Mouse (Mus musculus): ENCODE results near the gene Plcb4. TPM values are rescaled to one million over a fixed set of nuclear protein-coding genes. Genes with fewer than 3 reads are reported as not detected.

Gene Plcb4
- polyA plus RNA-seq, 1 experiment: 33.0 TPM

- Histone ChIP-seq H3K27ac (ENCODE audit: insufficient read depth, low read length) (no peak overlapping the region), H3K4me3 (ENCODE audit: insufficient read depth, low read length) (no peak overlapping the region), H3K4me1 (ENCODE audit: control insufficient read depth, insufficient read depth, low read length) (no peaks in the 10 kb centered on the region)
- TF ChIP-seq CTCF (IDR thresholded peaks at IDR 0.05; ENCODE audit: borderline replicate concordance, insufficient read depth, low read length): no peak
- TF ChIP-seq POLR2A (IDR thresholded peaks at IDR 0.05; ENCODE audit: low read depth, low read length): no peak
Measured at GRCm38 (mm10) chr2:135667496-135667895, 8.7 kb downstream of the Plcb4 start.

GRCm38 (mm10) chr2:135672459-135673104 is 13.8 kb downstream of the Plcb4 start:
- TF ChIP-seq POLR2A (IDR thresholded peaks at IDR 0.05; ENCODE audit: low read depth, low read length): no peak
- no peak for TF ChIP-seq CTCF (IDR thresholded peaks at IDR 0.05; ENCODE audit: borderline replicate concordance, insufficient read depth, low read length)
- no peaks in the 10 kb centered on the region for H3K4me1 ChIP-seq (ENCODE audit: control insufficient read depth, insufficient read depth, low read length)
- H3K4me3 ChIP-seq (ENCODE audit: insufficient read depth, low read length): no peak overlapping the region
- H3K27ac ChIP-seq (ENCODE audit: insufficient read depth, low read length): no peak overlapping the region

- H3K4me1 ChIP-seq (ENCODE audit: control insufficient read depth, insufficient read depth, low read length): no peaks in the 10 kb centered on the region
- TF ChIP-seq CTCF (IDR thresholded peaks at IDR 0.05; ENCODE audit: borderline replicate concordance, insufficient read depth, low read length) (no peak), POLR2A (IDR thresholded peaks at IDR 0.05; ENCODE audit: low read depth, low read length) (no peak)
- no peak overlapping the region for H3K27ac ChIP-seq (ENCODE audit: insufficient read depth, low read length)
- H3K4me3 ChIP-seq (ENCODE audit: insufficient read depth, low read length): no peak overlapping the region
Measured at GRCm38 (mm10) chr2:135673649-135674048, 14.8 kb downstream of the Plcb4 start.

GRCm38 (mm10) chr2:135675284-135675683 is 16.5 kb downstream of the Plcb4 start:
- Histone ChIP-seq H3K27ac (ENCODE audit: insufficient read depth, low read length) (no peak overlapping the region), H3K4me3 (ENCODE audit: insufficient read depth, low read length) (no peak overlapping the region), H3K4me1 (ENCODE audit: control insufficient read depth, insufficient read depth, low read length) (no peaks in the 10 kb centered on the region)
- TF ChIP-seq CTCF (IDR thresholded peaks at IDR 0.05; ENCODE audit: borderline replicate concordance, insufficient read depth, low read length) (no peak), POLR2A (IDR thresholded peaks at IDR 0.05; ENCODE audit: low read depth, low read length) (no peak)

- Histone ChIP-seq H3K4me3 (ENCODE audit: insufficient read depth, low read length) (no peak overlapping the region), H3K27ac (ENCODE audit: insufficient read depth, low read length) (no peak overlapping the region)
- TF ChIP-seq POLR2A (IDR thresholded peaks at IDR 0.05; ENCODE audit: low read depth, low read length) (no peak), CTCF (IDR thresholded peaks at IDR 0.05; ENCODE audit: borderline replicate concordance, insufficient read depth, low read length) (no peak)
Measured at GRCm38 (mm10) chr2:135676978-135677501, 18.2 kb downstream of the Plcb4 start.

GRCm38 (mm10) chr2:135677601-135678000 is 18.8 kb downstream of the Plcb4 start:
- Histone ChIP-seq H3K4me1 (ENCODE audit: control insufficient read depth, insufficient read depth, low read length) (no peaks in the 10 kb centered on the region), H3K4me3 (ENCODE audit: insufficient read depth, low read length) (no peak overlapping the region), H3K27ac (ENCODE audit: insufficient read depth, low read length) (no peak overlapping the region)
- TF ChIP-seq POLR2A (IDR thresholded peaks at IDR 0.05; ENCODE audit: low read depth, low read length): no peak
- no peak for TF ChIP-seq CTCF (IDR thresholded peaks at IDR 0.05; ENCODE audit: borderline replicate concordance, insufficient read depth, low read length)

More at GRCm38 (mm10) chr2:135676978-135677501, 18.2 kb downstream of the Plcb4 start:
- no peaks in the 10 kb centered on the region for H3K4me1 ChIP-seq (ENCODE audit: control insufficient read depth, insufficient read depth, low read length)

- Histone ChIP-seq H3K4me3 (ENCODE audit: insufficient read depth, low read length) (no peak overlapping the region), H3K4me1 (ENCODE audit: control insufficient read depth, insufficient read depth, low read length) (no peaks in the 10 kb centered on the region), H3K27ac (ENCODE audit: insufficient read depth, low read length) (no peak overlapping the region)
- TF ChIP-seq CTCF (IDR thresholded peaks at IDR 0.05; ENCODE audit: borderline replicate concordance, insufficient read depth, low read length) (no peak), POLR2A (IDR thresholded peaks at IDR 0.05; ENCODE audit: low read depth, low read length) (no peak)
Measured at GRCm38 (mm10) chr2:135680001-135680400, 21.2 kb downstream of the Plcb4 start.

- no peak overlapping the region for H3K4me3 ChIP-seq (ENCODE audit: insufficient read depth, low read length)
Measured at GRCm38 (mm10) chr2:135680406-135681134, 21.8 kb downstream of the Plcb4 start.

GRCm38 (mm10) chr2:135683684-135684440 is 25.1 kb downstream of the Plcb4 start:
- H3K4me3 ChIP-seq (ENCODE audit: insufficient read depth, low read length): no peak overlapping the region
- no peak for TF ChIP-seq CTCF (IDR thresholded peaks at IDR 0.05; ENCODE audit: borderline replicate concordance, insufficient read depth, low read length)
- no peak for TF ChIP-seq POLR2A (IDR thresholded peaks at IDR 0.05; ENCODE audit: low read depth, low read length)
- H3K27ac ChIP-seq (ENCODE audit: insufficient read depth, low read length): no peak overlapping the region
- H3K4me1 ChIP-seq (ENCODE audit: control insufficient read depth, insufficient read depth, low read length): no peaks in the 10 kb centered on the region

More at GRCm38 (mm10) chr2:135680406-135681134, 21.8 kb downstream of the Plcb4 start:
- H3K27ac ChIP-seq (ENCODE audit: insufficient read depth, low read length): no peak overlapping the region
- no peaks in the 10 kb centered on the region for H3K4me1 ChIP-seq (ENCODE audit: control insufficient read depth, insufficient read depth, low read length)
- TF ChIP-seq POLR2A (IDR thresholded peaks at IDR 0.05; ENCODE audit: low read depth, low read length): no peak
- TF ChIP-seq CTCF (IDR thresholded peaks at IDR 0.05; ENCODE audit: borderline replicate concordance, insufficient read depth, low read length): no peak
